Mouse (Mus musculus) mature B cell (primary cell): ENCODE data around the gene Bhmt2.

Experiments used
- in situ Hi-C: fragments of 300-500 bp; cut with MboI; formaldehyde crosslinking; loops from 2 replicates; pipeline ENCODE4 v1.14.3; 2019

Gene Bhmt2

GRCm38 (mm10) chr13:93639636-93640035 lies 34.5 kb downstream of the Bhmt2 start:
- in situ Hi-C loops, result no loop called here

DNA sequence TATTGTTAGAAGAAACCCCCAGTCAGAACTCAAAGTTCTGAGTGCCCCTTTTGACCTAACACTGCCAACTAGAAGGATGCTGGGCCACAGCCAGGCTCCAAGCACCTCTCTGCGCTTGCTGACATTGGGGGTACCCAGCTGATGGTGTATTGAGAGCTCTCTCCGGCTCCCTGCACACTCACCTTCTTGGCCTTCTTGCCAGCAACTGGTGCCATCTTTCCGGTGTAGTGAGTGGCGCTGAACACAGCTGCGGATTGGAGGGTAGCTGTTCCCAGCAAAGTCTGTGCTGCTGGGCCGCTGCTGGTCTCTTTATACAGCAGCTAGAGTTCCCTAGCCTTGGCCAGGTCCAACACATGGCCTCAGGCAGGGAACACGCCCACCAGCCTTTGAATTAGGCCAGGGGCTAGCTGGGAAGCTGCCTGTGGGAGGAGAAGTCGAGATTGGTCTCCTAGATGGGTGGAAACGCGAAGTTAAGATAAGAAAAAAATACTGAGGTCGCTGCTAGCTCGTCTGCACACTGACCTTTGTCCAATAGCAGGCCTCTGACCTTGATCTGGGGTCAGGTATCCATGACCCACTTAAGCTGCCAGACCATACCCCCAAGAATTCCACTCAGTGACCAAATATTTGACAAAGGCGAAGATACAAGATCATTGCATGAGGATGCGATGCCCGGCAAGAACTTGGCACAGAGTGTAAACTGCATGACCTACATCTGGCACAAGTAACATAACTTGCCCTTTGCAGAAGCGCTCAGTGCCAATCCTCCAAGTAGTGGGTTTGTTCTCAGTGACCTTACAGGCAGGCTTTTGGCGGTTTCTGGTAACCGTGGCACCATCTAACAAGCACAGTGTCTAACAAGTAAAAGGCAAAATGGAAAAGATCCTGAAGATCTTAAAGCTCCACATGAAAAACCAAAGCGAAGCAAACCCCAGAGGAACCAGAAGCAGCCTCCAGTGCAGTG lies 36.5 kb downstream of the Bhmt2 start, which contains the start of gene Bhmt:
TSS of gene Bhmt (minus strand) at position 680 of the 964 bp plus-strand sequence.
- in situ Hi-C loops, result no loop called here

GRCm38 (mm10) chr13:93636561-93636960 lies 37.5 kb downstream of the Bhmt2 start:
- in situ Hi-C loops, result no loop called here

DNA sequence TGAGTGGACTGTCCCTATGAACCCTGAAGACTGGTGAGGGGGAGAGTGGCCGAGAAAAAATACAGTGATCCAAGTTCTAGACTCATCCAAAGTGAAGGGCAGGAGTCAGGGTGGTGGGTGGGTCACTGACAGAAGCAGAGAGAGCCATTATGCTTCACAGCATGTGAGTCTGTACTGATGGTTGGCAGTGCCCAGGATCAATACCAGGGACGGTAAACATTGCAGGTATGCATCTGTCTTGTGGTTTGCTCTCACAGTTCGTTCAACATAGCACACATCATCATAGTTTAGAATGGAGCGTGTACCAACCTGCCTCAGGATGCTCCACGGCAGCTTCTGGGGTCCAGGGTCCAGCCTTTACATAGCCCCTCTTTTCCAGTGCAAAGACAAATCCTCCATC lies 41.2 kb downstream of the Bhmt2 start:
- in situ Hi-C loops, result no loop called here

DNA sequence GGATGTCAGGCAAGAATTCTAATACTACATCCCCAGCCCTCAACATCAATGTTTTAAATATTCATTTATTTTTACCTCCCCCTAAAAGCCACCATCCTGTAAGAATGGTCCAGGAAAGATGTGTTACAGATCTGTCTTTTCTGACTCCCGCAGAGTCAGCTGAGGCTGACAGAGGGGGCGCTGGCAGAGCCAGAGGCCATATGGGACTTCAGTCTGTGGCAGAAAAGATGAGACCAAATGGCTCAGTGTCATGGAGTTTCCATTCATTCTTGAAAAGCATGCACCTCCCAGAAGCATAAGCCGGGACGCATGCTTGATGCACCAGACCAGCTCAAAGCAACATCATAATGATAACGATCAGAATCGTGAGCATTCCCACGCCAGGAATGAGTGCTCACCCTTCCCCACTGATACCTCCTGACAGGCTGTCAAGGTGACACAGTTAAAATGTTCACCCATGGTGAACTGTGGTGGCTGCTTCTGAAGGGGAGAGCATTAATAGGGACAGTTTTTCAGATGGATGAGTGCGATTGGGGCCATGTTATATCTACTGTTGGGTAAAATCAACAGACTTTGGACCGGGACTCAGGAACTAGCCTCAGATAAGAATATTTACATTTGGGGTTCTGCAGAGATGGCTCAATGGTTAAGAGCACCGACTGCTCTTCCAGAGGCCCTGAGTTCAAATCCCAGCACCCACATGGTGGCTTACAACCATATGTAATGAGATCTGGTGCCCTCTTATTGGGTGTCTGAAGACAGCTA lies 43.0 kb downstream of the Bhmt2 start:
- in situ Hi-C loops, result no loop called here

DNA sequence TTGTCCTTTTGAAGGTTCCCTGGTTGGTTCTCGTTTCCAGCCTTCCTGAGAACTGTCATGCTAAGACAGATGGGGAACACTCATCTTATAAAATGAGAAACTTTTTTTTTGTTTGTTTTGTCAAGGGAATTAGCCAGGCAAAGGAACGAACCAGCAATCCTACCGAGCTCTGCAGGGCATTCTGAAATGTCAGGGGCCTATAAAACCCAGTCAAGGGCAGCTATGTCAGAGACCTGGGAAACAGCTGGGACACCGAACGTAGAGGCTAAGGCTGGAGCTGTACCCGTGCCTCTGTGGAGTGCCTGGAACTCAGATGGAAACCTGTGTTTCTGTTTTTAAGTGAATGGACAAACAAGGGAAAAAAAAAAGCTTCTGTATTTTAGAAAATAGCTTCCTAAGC lies 45.2 kb downstream of the Bhmt2 start:
- in situ Hi-C loops, result no loop called here

DNA sequence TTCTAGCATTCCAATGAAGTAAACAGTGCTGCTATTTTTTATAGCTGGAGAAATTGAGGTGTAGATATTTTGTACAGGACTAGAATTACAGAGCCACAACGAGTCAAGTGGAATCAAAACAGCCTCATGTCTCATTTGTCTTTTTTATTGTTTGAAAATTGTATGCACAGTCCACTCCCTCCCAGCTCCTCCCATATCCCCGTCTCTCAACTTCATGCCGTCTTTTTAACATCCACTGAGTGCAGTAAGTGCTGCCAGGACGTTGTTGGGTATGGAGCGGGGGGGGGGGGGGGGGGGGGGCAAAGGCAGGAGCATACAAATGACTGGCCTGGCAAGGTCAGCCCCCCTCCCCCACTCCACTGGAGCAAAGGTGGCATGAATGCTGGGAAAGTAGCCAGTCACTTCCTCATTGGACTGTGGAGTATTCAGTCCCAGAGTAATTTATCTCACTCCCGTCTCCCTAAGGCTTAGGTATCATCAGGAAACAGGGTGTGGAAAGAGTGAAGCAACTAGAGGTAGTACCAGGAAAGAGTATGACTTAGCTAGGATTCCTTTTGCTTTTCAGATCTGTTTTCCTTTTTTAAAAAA lies 59.6 kb downstream of the Bhmt2 start:
- in situ Hi-C loops, result no loop called here

GRCm38 (mm10) chr13:93613771-93614170 lies 60.3 kb downstream of the Bhmt2 start:
- in situ Hi-C loops, result no loop called here

DNA sequence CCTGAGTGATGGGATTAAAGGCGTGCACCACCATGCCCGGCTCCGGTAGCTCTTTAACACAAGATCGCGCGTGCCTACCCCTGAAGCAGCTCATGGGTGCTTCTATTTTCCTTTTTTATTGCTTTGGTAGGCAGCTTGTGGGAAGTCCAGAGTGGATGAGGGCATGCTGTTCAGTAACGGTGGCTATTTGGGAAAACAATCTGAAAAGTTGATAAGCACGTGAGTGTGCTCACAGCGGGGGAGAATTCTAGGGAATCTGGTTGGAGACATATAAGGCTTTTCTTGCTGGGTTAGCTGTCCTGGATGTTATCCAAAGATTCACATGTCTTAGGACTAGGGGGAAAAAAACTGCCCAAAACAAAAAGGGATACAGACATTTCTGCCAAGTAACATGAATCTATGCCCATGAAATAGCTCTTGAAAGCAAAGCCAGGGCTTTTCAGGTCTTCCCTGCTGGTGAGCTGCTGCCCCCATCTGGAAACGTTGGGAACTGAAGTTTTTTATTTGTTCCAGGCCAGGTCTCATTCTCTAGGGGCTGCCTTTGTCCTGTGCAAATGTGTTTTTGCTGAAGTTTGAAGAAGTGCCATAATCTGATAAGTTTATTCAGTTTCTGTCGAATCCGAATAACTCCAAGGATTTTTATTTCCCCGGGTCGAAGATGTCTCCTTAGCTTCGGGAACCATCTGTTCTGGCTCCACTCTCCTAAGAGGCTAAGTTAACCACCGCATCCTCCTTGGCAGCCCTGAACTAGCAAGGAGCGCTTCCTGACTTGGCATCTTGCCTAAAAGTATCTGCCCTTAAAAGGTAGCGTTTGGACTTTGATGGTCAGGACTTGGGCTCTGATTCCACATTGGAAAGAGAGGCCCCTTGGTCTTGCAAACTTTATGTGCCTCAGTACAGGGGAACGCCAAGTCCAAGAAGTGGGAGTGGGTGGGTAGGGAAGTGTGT lies 61.2 kb downstream of the Bhmt2 start:
- in situ Hi-C loops, result no loop called here

- in situ Hi-C loops, result no loop called here
Measured at GRCm38 (mm10) chr13:93608476-93608875, 65.6 kb downstream of the Bhmt2 start.

DNA sequence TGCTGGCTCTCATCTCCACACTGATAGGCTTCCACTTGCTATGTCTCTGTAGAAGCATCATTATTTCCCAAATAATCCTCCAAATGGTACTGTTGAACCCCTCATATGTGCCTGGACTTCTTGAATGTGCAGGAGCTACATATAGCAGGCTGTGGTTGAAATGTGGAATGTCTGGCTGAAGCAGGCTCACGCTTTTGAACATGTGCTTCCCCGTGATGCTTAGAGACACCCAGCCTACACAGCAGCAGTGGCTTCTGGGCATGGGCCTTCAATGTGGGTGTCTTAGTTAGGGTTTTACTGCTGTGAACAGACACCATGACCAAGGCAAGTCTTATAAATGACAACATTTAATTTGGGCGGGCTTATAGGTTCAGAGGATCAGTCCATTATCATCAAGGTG lies 66.4 kb downstream of the Bhmt2 start:
- in situ Hi-C loops, result no loop called here

- in situ Hi-C loops, result no loop called here
Measured at GRCm38 (mm10) chr13:93606868-93607578, 67.1 kb downstream of the Bhmt2 start.
